Mouse (Mus musculus) olfactory bulb, adult 2 months (tissue): ENCODE results near the gene Cyb5d1. TPM values are rescaled to one million over a fixed set of nuclear protein-coding genes. Genes with fewer than 3 reads are reported as not detected.
A peak's percentile ranks its signal among the peaks of the same experiment; 100 is the strongest.

ENCODE experiments used
- H3K27ac ChIP-seq: fragments of 200-500 bp; 2 replicates; pipeline ENCODE4 v1.5.1; 2012; ENCODE audit warnings: low read depth, low read length; ENCODE audit not compliant: insufficient read depth
- H3K4me1 ChIP-seq: fragments of 200-500 bp; 2 replicates; pipeline ENCODE4 v1.6.1; 2012; ENCODE audit warnings: low read length; ENCODE audit not compliant: control insufficient read depth, insufficient read depth
- H3K4me3 ChIP-seq: fragments of 200-500 bp; 2 replicates; pipeline ENCODE4 v1.5.1; 2012; ENCODE audit warnings: mild to moderate bottlenecking, low read depth, low read length, moderate library complexity; ENCODE audit not compliant: insufficient read depth
- CTCF ChIP-seq: fragments of 200-500 bp; IDR thresholded peaks from 2 replicates; pipeline ENCODE4 v1.5.1; 2012; ENCODE audit warnings: low read depth, mild to moderate bottlenecking, low read length, moderate library complexity; ENCODE audit not compliant: insufficient read depth
- POLR2A ChIP-seq: fragments of 200-500 bp; IDR thresholded peaks from 2 replicates; pipeline ENCODE4 v1.6.1; 2012; ENCODE audit warnings: mild to moderate bottlenecking, low read depth, low read length, moderate library complexity; ENCODE audit not compliant: insufficient read depth
- WGBS: fragments of 180-500 bp; shearing (Covaris S2); methylation state at CpG from one replicate; pipeline ENCODE4 v1.1.7; 2018; 5-methylcytosine and 5-hydroxymethylcytosine counted together
- polyA plus RNA-seq: library from polyadenylated mRNA; stranded (reverse); fragments of >200 nt; gene quantifications from 2 replicates; pipeline ENCODE4 v1.2.4, GENCODE M21; 2012; ENCODE audit warnings: low replicate concordance; ENCODE audit not compliant: missing spikeins, insufficient read depth, insufficient read length

Cyb5d1 gene
- polyA plus RNA-seq, 1 experiment, result not detected

GRCm38 (mm10) chr11:69411073-69411535 is 15.7 kb upstream of the Cyb5d1 start:
- Histone ChIP-seq H3K4me1 (peaks cover 44% of the 10 kb centered on the region), H3K27ac (peak overlapping the region; percentile 75), H3K4me3 (peak overlapping the region; percentile 56)
- WGBS, result under 1% methylated on average over 26 of the region's 26 CpGs
- TF ChIP-seq POLR2A, result peak; percentile 13; the same call in 1 of the 2 replicates
- TF ChIP-seq CTCF, result no peak

- TF ChIP-seq CTCF (no peak), POLR2A (peak; percentile 15; the same call in 1 of the 2 replicates)
- H3K4me1 ChIP-seq, result peaks cover 44% of the 10 kb centered on the region
- peak overlapping the region; percentile 56 for H3K4me3 ChIP-seq
- WGBS, result 2% methylated on average over 41 of the region's 41 CpGs
- H3K27ac ChIP-seq, result peak overlapping the region; percentile 75
These were observed 15.1 kb upstream of the Cyb5d1 start for GRCm38 (mm10) chr11:69410310-69411072.

- H3K27ac ChIP-seq, result peak overlapping the region; percentile 75
- H3K4me3 ChIP-seq, result peak overlapping the region; percentile 56
- peaks cover 41% of the 10 kb centered on the region for H3K4me1 ChIP-seq
- TF ChIP-seq CTCF, result no peak
- no peak for TF ChIP-seq POLR2A
- WGBS, result under 1% methylated on average over 18 of the region's 18 CpGs
These were observed 14.5 kb upstream of the Cyb5d1 start for GRCm38 (mm10) chr11:69410045-69410309.

GRCm38 (mm10) chr11:69409378-69410044 is 14.1 kb upstream of the Cyb5d1 start:
- WGBS, result 1% methylated on average over 45 of the region's 46 CpGs

GRCm38 (mm10) chr11:69408541-69409377 is 13.3 kb upstream of the Cyb5d1 start:
- Histone ChIP-seq H3K4me3 (peak overlapping the region; percentile 56), H3K4me1 (peaks cover 30% of the 10 kb centered on the region), H3K27ac (peak overlapping the region; percentile 76)
- TF ChIP-seq POLR2A (no peak), CTCF (no peak)
- under 1% methylated on average over 33 of the region's 33 CpGs for WGBS

More at GRCm38 (mm10) chr11:69409378-69410044, 14.1 kb upstream of the Cyb5d1 start:
- Histone ChIP-seq H3K4me3 (peak overlapping the region; percentile 56), H3K4me1 (peaks cover 37% of the 10 kb centered on the region), H3K27ac (peak overlapping the region; percentile 76)
- TF ChIP-seq CTCF (no peak), POLR2A (no peak; the same call in 1 of the 2 replicates)

GRCm38 (mm10) chr11:69407724-69408004 is 12.2 kb upstream of the Cyb5d1 start:
- WGBS, result 67% methylated on average over 4 of the region's 4 CpGs
- peaks cover 19% of the 10 kb centered on the region for H3K4me1 ChIP-seq
- no peak overlapping the region for H3K27ac ChIP-seq
- no peak overlapping the region for H3K4me3 ChIP-seq
- no peak for TF ChIP-seq CTCF
- TF ChIP-seq POLR2A, result no peak

- 85% methylated on average over 16 of the region's 16 CpGs for WGBS
- H3K4me3 ChIP-seq, result no peak overlapping the region
- peaks cover 18% of the 10 kb centered on the region for H3K4me1 ChIP-seq
- no peak for TF ChIP-seq CTCF
- TF ChIP-seq POLR2A, result no peak
- no peak overlapping the region for H3K27ac ChIP-seq
These were observed 11.7 kb upstream of the Cyb5d1 start for GRCm38 (mm10) chr11:69406867-69407723.

GRCm38 (mm10) chr11:69406282-69406681 is 10.9 kb upstream of the Cyb5d1 start:
- H3K27ac ChIP-seq, result no peak overlapping the region
- no peak overlapping the region for H3K4me3 ChIP-seq
- H3K4me1 ChIP-seq, result peaks cover 18% of the 10 kb centered on the region
- TF ChIP-seq CTCF, result no peak
- no peak for TF ChIP-seq POLR2A
- 87% methylated on average over 19 of the region's 19 CpGs for WGBS
